22 mouse cellular contexts compared by ENCODE assay signal in the genomic region with DNA sequence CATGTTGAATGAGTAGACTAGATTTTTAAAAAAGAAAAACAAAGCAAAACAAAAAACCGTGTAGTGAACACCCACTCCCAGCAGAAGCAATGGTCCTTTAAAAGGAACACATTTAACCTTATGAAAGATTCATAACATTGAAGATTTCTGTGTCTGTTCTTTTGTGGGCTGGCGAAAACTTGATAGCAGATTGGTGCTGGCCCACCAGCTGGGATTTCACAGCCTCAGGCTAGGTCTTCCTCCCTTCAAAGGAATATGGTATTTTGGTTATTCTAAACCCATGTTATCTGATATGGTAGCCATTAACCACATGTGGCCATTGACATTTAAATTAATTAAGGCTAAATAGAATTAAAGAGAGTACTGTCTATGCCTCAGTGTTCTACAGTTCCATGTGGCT.
"Had no signal": no experiment of that assay in that cellular context is flagged by ENCODE, and none has a peak within 500 bp of the region (broad histone marks: within the 10 kb centered on the region; RNA-seq: fewer than 3 reads in every experiment).

No protein-coding gene starts in this region.

- H3K4me3 ChIP-seq: kidney, embryonic 15.5 days; left cerebral cortex, adult 2 months; limb, embryonic 12.5 days; limb, embryonic 15.5 days; midbrain, embryonic 12.5 days; midbrain, embryonic 15.5 days; neural tube, embryonic 12.5 days; neural tube, embryonic 15.5 days; stomach, embryonic 15.5 days had no signal

- H3K4me1 ChIP-seq: kidney, embryonic 15.5 days; limb, embryonic 12.5 days; midbrain, embryonic 12.5 days; stomach, embryonic 15.5 days had no signal

- H3K9ac ChIP-seq: kidney, embryonic 15.5 days; limb, embryonic 12.5 days; limb, embryonic 15.5 days; liver, embryonic 14.5 days; liver, postnatal 0 days; lung, embryonic 14.5 days; midbrain, embryonic 12.5 days; midbrain, embryonic 15.5 days; neural tube, embryonic 12.5 days; neural tube, embryonic 15.5 days; stomach, embryonic 15.5 days had no signal

- DNase-seq: kidney, adult 8-10 months; kidney, postnatal 10 days; kidney, postnatal 36 days; liver, postnatal 0 days; lung, embryonic 14.5 days; retina, postnatal 1 day; right cerebral cortex, postnatal 25 days; spleen, adult 18-20 months; thymus, postnatal 25 days had no signal

- H3K9me3 ChIP-seq: kidney, embryonic 15.5 days; limb, embryonic 12.5 days; limb, embryonic 15.5 days; midbrain, embryonic 12.5 days; midbrain, embryonic 15.5 days; neural tube, embryonic 12.5 days; neural tube, embryonic 15.5 days; stomach, embryonic 15.5 days had no signal

- H3K4me2 ChIP-seq: kidney, embryonic 15.5 days; limb, embryonic 12.5 days; limb, embryonic 15.5 days; liver, embryonic 11.5 days; lung, embryonic 14.5 days; midbrain, embryonic 12.5 days; midbrain, embryonic 15.5 days; neural tube, embryonic 12.5 days; neural tube, embryonic 15.5 days; stomach, embryonic 15.5 days had no signal

- H3K27me3 ChIP-seq: kidney, embryonic 15.5 days; limb, embryonic 12.5 days; limb, embryonic 15.5 days; midbrain, embryonic 12.5 days; midbrain, embryonic 15.5 days; neural tube, embryonic 12.5 days; neural tube, embryonic 15.5 days; stomach, embryonic 15.5 days had no signal

- H3K36me3 ChIP-seq: kidney, embryonic 15.5 days; limb, embryonic 12.5 days; limb, embryonic 15.5 days; midbrain, embryonic 12.5 days; midbrain, embryonic 15.5 days; neural tube, embryonic 12.5 days; neural tube, embryonic 15.5 days; stomach, embryonic 15.5 days had no signal

- ATAC-seq: liver, postnatal 0 days; lung, postnatal 0 days; midbrain, embryonic 15.5 days had no signal

- H3K27ac ChIP-seq: kidney, embryonic 15.5 days; left cerebral cortex, adult 2 months; limb, embryonic 12.5 days; limb, embryonic 15.5 days; liver, embryonic 14.5 days; macrophage; midbrain, embryonic 12.5 days; midbrain, embryonic 15.5 days; neural tube, embryonic 12.5 days; neural tube, embryonic 15.5 days; stomach, embryonic 15.5 days had no signal
